19 mouse cellular contexts compared by ENCODE assay signal in the genomic region with DNA sequence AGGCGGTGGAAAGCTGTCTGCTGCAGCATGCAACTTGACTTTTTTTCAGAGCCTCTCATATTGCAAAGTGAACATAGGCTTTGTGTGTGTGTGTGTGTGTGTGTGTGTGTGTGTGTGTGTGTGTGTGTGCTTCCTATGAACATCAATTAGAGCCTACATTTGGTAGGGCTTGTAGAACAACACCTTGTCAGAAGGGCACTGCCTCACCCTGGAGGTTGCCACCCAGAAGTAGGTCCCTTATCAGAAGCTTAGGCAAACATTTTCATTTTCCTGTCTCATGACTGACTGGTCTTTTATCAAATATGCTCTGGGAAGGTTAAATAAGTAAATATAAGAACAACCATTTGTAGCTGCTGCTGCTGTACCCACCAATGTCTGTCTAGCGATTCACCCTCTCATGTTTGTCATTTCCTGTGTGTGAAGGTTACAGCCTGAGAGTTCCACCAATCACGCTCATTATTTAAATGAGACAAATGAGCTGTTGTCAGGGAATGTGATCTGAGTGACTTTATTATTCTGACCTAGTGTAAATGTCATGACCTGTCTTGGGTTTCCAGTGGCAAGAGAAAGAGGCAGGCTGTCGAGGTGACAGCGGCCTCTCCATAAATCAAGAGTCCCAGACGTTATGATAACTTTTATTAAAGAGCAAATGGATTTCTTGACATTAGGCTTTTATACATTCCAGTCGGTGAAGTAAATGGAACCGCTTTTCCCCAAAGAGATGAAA.
DNase-seq lines count a peak whose midpoint lies in the region; ATAC-seq lines count a peak whose summit lies in the region.
"Had no signal": no experiment of that assay in that cellular context is flagged by ENCODE, and none has a peak within 500 bp of the region (broad histone marks: within the 10 kb centered on the region; RNA-seq: fewer than 3 reads in every experiment).

No protein-coding gene starts in this region.

- H3K27me3 ChIP-seq in hindbrain, embryonic 11.5 days (ENCODE audit: control insufficient read depth, insufficient read depth, low read length): no peaks in the 10 kb centered on the region
- H3K27me3 ChIP-seq in hindbrain, embryonic 10.5 days (ENCODE audit: insufficient read depth, poor library complexity, severe bottlenecking): 0 out of 2 replicates have a peak, but pooled peaks cover 5% of the 10 kb centered on the region
- no peaks in the 10 kb centered on the region for H3K27me3 ChIP-seq in midbrain, embryonic 14.5 days (ENCODE audit: control insufficient read depth, insufficient read depth, low read length)
- no peaks in the 10 kb centered on the region for H3K27me3 ChIP-seq in midbrain, embryonic 10.5 days (ENCODE audit: low read depth, poor library complexity, severe bottlenecking)
- H3K27me3 ChIP-seq in hindbrain, embryonic 14.5 days (ENCODE audit: control insufficient read depth, insufficient read depth, low read length): no peaks in the 10 kb centered on the region; the same call in 1 of the 2 replicates
- H3K27me3 ChIP-seq in stomach, embryonic 16.5 days (ENCODE audit: control insufficient read depth, insufficient read depth, low read length): no peaks in the 10 kb centered on the region
- H3K27me3 ChIP-seq: heart, embryonic 13.5 days; liver, embryonic 12.5 days had no signal

- no peak overlapping the region for H3K27ac ChIP-seq in hindbrain, embryonic 11.5 days (ENCODE audit: low read depth, low read length)
- H3K27ac ChIP-seq in hindbrain, embryonic 10.5 days: no peak overlapping the region
- H3K27ac ChIP-seq in midbrain, embryonic 14.5 days (replicated peaks; ENCODE audit: low read depth, low read length): peak overlapping the region; percentile 17; the same call in 1 of the 2 replicates
- no peak overlapping the region for H3K27ac ChIP-seq in midbrain, embryonic 10.5 days (replicated peaks)
- H3K27ac ChIP-seq in hindbrain, embryonic 14.5 days: 0 out of 2 replicates have a peak overlapping the region, but pooled peaks have one; percentile 32
- no peak overlapping the region for H3K27ac ChIP-seq in stomach, embryonic 16.5 days (ENCODE audit: low read length)
- H3K27ac ChIP-seq: heart, embryonic 13.5 days; liver, embryonic 12.5 days had no signal

- no peak overlapping the region for H3K9ac ChIP-seq in hindbrain, embryonic 11.5 days (ENCODE audit: low read depth, low read length)
- no peak overlapping the region for H3K9ac ChIP-seq in midbrain, embryonic 14.5 days (replicated peaks; ENCODE audit: low read length)
- no peak overlapping the region for H3K9ac ChIP-seq in hindbrain, embryonic 14.5 days
- H3K9ac ChIP-seq in stomach, embryonic 16.5 days (ENCODE audit: low read length): no peak overlapping the region
- H3K9ac ChIP-seq: heart, embryonic 13.5 days; liver, embryonic 12.5 days had no signal

- no peak overlapping the region for H3K4me3 ChIP-seq in hindbrain, embryonic 11.5 days (ENCODE audit: low read depth, low read length)
- H3K4me3 ChIP-seq in hindbrain, embryonic 10.5 days: no peak overlapping the region
- H3K4me3 ChIP-seq in midbrain, embryonic 14.5 days (replicated peaks; ENCODE audit: low read depth, low read length): no peak overlapping the region
- no peak overlapping the region for H3K4me3 ChIP-seq in midbrain, embryonic 10.5 days
- no peak overlapping the region for H3K4me3 ChIP-seq in hindbrain, embryonic 14.5 days (replicated peaks; ENCODE audit: low read length)
- no peak overlapping the region for H3K4me3 ChIP-seq in stomach, embryonic 16.5 days (replicated peaks; ENCODE audit: low read length)
- H3K4me3 ChIP-seq: heart, embryonic 13.5 days; liver, embryonic 12.5 days had no signal

- peak; percentile 38; the same call in 1 of the 2 replicates for ATAC-seq in hindbrain, embryonic 11.5 days (ENCODE audit: low FRiP score)
- ATAC-seq in midbrain, embryonic 14.5 days (ENCODE audit: low FRiP score, low TSS enrichment): no peak
- ATAC-seq in hindbrain, embryonic 14.5 days (ENCODE audit: low FRiP score): no peak
- ATAC-seq in stomach, embryonic 16.5 days (ENCODE audit: insufficient read depth, low FRiP score): peak; percentile 71; the same call in 1 of the 2 replicates
- no peak for ATAC-seq in monocyte, adult 5-6 weeks (replicated peaks; ENCODE audit: insufficient number of reproducible peaks, low FRiP score, low TSS enrichment, poor library complexity, severe bottlenecking)
- ATAC-seq: forebrain, embryonic 16.5 days; liver, embryonic 12.5 days had no signal

- H3K4me2 ChIP-seq in hindbrain, embryonic 11.5 days (replicated peaks; ENCODE audit: low read depth, low read length): no peak overlapping the region
- no peak overlapping the region for H3K4me2 ChIP-seq in midbrain, embryonic 14.5 days (ENCODE audit: low read length)
- H3K4me2 ChIP-seq in hindbrain, embryonic 14.5 days (replicated peaks): no peak overlapping the region
- peak overlapping the region; percentile 11; the same call in 1 of the 2 replicates for H3K4me2 ChIP-seq in stomach, embryonic 16.5 days (ENCODE audit: low read depth, low read length)
- H3K4me2 ChIP-seq: heart, embryonic 13.5 days; liver, embryonic 12.5 days had no signal

- intact Hi-C loops in left cerebral cortex, postnatal 36 days (cut with DNase I): no loop called here

- WGBS in hindbrain, embryonic 11.5 days: 36% methylated on average over 8 of the region's 8 CpGs
- WGBS in hindbrain, embryonic 10.5 days: 48% methylated on average over 8 of the region's 8 CpGs
- WGBS in midbrain, embryonic 14.5 days: 60% methylated on average over 8 of the region's 8 CpGs
- WGBS in midbrain, embryonic 10.5 days: 76% methylated on average over 8 of the region's 8 CpGs
- WGBS in hindbrain, embryonic 14.5 days: 30% methylated on average over 8 of the region's 8 CpGs
- 20% methylated on average over 8 of the region's 8 CpGs for WGBS in stomach, embryonic 16.5 days

- DNase-seq in hindbrain, embryonic 11.5 days (ENCODE audit: low spot score): no peak
- no peak for DNase-seq in hindbrain, embryonic 10.5 days (ENCODE audit: low spot score)
- no peak for DNase-seq in midbrain, embryonic 14.5 days
- DNase-seq in midbrain, embryonic 10.5 days (ENCODE audit: low spot score): no peak
- DNase-seq in hindbrain, embryonic 14.5 days (ENCODE audit: low spot score): no peak
- DNase-seq in left cerebral cortex, postnatal 36 days (ENCODE audit: low spot score in 2 of 2): no peak
- DNase-seq: adrenal gland, adult 2 months; cerebellum, adult 11-12 months; gastrocnemius, postnatal 10 days; heart, postnatal 4 days; kidney, postnatal 10 days; lung, postnatal 14 days; right cerebral cortex, postnatal 14 days; thymus, adult 2 months had no signal

- H3K4me1 ChIP-seq in hindbrain, embryonic 11.5 days (replicated peaks; ENCODE audit: control insufficient read depth, insufficient read depth, low read length): no peaks in the 10 kb centered on the region; the same call in 1 of the 2 replicates
- peaks cover 33% of the 10 kb centered on the region for H3K4me1 ChIP-seq in hindbrain, embryonic 10.5 days (replicated peaks)
- H3K4me1 ChIP-seq in midbrain, embryonic 14.5 days (ENCODE audit: control insufficient read depth, insufficient read depth, low read length): peaks cover 8% of the 10 kb centered on the region; the same call in 1 of the 2 replicates
- peaks cover 22% of the 10 kb centered on the region for H3K4me1 ChIP-seq in midbrain, embryonic 10.5 days
- peaks cover 9% of the 10 kb centered on the region for H3K4me1 ChIP-seq in hindbrain, embryonic 14.5 days (replicated peaks; ENCODE audit: control insufficient read depth, insufficient read depth, low read length)
- H3K4me1 ChIP-seq in stomach, embryonic 16.5 days (ENCODE audit: control insufficient read depth, insufficient read depth, low read length): peaks cover 9% of the 10 kb centered on the region; the same call in 1 of the 2 replicates
- H3K4me1 ChIP-seq: liver, embryonic 12.5 days had no signal

- H3K36me3 ChIP-seq in hindbrain, embryonic 11.5 days (ENCODE audit: control insufficient read depth, insufficient read depth, low read length): no peaks in the 10 kb centered on the region
- no peaks in the 10 kb centered on the region for H3K36me3 ChIP-seq in hindbrain, embryonic 10.5 days
- H3K36me3 ChIP-seq in midbrain, embryonic 14.5 days (ENCODE audit: control insufficient read depth, insufficient read depth, low read length): no peaks in the 10 kb centered on the region
- no peaks in the 10 kb centered on the region for H3K36me3 ChIP-seq in midbrain, embryonic 10.5 days
- no peaks in the 10 kb centered on the region for H3K36me3 ChIP-seq in hindbrain, embryonic 14.5 days (replicated peaks; ENCODE audit: control insufficient read depth, insufficient read depth)
- H3K36me3 ChIP-seq in stomach, embryonic 16.5 days (ENCODE audit: control insufficient read depth, insufficient read depth, low read length): no peaks in the 10 kb centered on the region
- H3K36me3 ChIP-seq: heart, embryonic 13.5 days; liver, embryonic 12.5 days had no signal

- H3K9me3 ChIP-seq in hindbrain, embryonic 11.5 days (ENCODE audit: control insufficient read depth, low read length): no peaks in the 10 kb centered on the region
- no peaks in the 10 kb centered on the region for H3K9me3 ChIP-seq in hindbrain, embryonic 10.5 days
- no peaks in the 10 kb centered on the region for H3K9me3 ChIP-seq in midbrain, embryonic 14.5 days (ENCODE audit: control insufficient read depth, low read length)
- H3K9me3 ChIP-seq in midbrain, embryonic 10.5 days (replicated peaks): no peaks in the 10 kb centered on the region
- no peaks in the 10 kb centered on the region for H3K9me3 ChIP-seq in hindbrain, embryonic 14.5 days (ENCODE audit: control insufficient read depth, low read length)
- no peaks in the 10 kb centered on the region for H3K9me3 ChIP-seq in stomach, embryonic 16.5 days (replicated peaks; ENCODE audit: control insufficient read depth, low read length)
- H3K9me3 ChIP-seq: heart, embryonic 13.5 days; liver, embryonic 12.5 days had no signal

Comparison
In these comparisons a context has a peak if more than half of its experiments do, and no peak if none do; other contexts are left out.
1. ATAC-seq: peak in hindbrain, embryonic 11.5 days (single experiment) and stomach, embryonic 16.5 days (single experiment); none in midbrain, embryonic 14.5 days (single experiment), hindbrain, embryonic 14.5 days (single experiment) and monocyte, adult 5-6 weeks (single experiment).
2. H3K27ac ChIP-seq: peak in midbrain, embryonic 14.5 days (single experiment) and hindbrain, embryonic 14.5 days (single experiment); none in hindbrain, embryonic 11.5 days (single experiment), hindbrain, embryonic 10.5 days (single experiment), midbrain, embryonic 10.5 days (single experiment) and stomach, embryonic 16.5 days (single experiment).